Mouse (Mus musculus): ENCODE results near the gene Ada.
"Not testable (repeated sequence)": the region's sequence is repeated elsewhere in the genome, so short reads cannot be mapped to it uniquely, and the experiment has no call there.

Ada gene

DNA sequence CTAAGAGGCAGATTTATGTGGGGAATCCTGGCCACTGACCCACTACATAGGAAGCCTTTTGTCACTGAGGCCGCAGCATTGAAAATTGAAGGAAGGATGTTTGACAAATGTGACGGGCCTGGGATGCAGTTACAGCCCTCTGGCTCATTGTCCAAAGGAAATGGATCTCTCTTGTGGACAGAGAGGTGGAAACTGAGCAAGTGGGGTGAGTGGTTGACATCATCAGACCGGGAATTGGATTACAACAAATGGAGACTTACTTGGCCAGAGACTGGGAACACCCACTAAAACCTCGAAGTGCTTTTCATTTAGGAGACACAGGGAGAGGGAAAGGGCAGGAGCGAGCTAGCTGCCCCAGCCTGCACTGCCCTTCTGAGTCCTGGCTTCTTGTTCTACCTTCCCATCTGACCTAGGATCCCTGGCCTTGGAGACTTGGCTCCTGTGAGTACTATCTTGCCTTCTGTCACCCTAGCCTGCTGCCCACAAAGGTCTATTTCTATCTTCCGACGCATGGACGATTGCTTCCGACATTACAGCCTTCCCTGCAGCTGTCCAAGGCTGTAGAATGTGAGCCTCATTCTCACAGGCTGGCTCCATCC is 56.2 kb downstream of the Ada start:
- DNase-seq = peak in 1 of 2 experiments; percentile 37

DNA sequence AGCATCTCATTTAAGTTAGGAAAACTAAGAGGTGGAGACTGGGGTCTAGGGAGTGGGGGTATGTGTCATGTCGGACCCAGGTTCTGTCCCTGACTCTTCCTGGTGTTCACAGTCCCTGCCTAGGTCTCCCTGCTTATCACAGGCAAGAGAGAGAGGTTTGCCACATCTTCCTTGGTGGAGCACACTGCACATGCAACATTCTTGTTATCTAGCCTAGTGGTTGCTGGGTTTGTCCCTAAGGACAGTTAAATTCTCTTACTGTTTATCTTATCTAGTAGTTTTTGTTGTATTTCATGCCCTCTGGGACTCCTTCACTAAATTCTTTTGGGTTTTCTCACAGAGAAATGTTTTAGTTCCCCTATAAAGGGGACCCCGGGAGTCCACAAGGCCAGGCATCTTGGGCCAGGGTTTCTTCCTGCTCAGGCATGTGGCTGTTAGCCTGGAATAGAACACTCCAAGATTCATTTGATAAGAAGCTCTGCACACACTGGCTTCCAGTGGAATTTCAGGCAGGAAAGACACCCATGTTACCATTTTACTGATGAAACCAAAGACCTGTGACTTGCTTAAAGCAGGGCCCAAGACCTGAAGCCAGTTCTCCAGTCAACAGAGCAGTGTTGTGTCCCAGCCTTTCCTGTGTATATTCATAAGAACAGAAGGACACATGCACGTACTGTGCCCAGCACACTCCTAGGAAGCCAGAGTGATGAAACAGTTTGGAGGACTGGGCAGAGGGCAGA is 57.0 kb downstream of the Ada start:
- no peak for DNase-seq

DNA sequence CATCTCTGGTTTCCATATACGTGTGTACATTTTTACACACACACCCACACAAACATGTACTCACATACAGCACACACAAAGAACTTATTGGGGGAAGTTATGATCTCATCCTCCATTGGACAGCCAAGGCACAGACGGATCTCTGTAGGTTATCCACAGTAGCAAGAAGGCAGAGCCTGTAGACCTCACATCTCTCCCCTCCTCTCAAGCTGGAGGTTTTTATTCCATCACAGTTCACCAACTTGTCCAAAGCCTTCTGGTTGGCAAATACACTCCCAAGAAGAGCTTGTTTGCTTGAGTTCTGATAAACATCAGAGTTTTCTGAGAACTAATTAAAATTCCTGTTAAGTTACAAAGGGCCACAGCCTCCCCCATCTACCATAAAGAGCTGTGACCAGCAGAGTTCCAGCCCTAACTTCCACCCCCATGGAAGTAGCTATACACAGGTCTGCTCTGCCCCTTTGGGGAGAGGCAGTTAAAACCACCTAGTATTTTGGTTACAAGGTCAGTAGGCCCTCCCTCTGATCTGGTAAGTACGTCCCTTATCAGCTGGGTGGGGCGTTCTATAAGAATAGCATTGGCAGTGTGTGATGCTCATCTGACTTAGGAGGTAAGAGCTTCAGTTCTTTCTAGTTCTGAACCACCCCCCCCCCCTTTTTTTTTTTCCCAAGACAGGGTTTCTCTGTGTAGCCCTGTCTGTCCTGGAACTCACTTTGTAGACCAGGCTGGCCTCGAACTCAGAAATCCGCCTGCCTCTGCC is 58.0 kb downstream of the Ada start:
- DNase-seq = no peak

DNA sequence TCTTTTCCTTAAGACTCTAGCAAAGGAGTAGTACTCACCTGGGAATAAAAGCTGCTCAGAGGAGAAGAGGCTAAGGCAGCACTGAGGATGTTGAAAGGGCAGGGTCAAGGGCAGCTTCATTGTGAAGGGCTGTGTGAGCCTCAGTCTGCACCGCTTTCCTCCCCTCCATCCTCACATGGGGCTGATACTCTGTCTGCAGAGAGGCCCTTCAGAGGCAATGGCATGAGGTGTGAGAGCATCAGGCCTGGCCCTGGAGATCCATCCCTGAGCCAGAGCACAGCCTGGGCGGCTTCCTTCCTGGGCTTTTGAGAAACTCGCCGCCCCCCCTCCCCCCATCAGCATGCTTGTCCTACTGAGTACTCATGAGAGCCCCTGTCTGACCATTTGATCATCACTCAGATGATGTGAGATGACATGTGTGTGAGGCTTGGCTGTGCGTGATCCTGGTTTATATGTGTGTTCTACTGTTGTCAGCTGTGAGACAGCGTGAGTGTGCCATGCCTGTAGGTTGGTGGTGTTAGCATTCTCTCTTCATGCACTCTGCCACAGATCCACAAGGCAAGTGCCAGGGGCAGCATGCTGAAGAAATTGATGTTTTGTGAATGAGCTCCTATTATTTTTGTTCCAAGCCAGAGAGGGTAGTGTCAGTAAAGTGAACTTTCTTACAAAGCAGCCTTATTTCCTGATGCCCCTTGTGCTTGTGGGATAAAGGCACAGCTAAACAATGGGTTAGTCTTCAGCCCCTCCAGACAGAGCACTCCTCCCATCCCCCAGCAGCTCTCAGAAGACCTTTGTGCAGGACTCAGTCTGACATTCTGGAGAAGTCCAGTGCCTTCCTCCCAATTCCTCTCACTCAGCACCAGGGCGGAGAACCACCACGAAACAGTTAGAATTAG is 59.4 kb downstream of the Ada start:
- DNase-seq = no peak

DNA sequence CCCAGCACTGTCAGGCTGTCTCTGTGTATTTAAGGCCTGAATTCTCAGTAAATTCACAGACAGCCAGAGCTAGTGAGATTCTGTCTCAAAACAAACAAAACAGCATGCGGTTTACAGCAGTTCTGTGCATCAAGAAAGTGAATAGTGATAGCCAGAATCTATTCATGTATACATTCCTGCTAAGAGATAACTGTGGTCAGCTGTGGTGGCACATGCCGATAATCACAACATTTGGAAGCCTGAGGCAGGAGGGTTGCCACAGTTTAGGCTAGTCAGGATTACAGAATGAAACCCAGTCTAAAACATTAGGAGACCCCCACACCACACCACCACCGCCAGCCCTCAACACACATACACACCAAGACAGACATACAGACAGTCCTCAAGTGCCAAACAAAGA is 60.3 kb downstream of the Ada start:
- DNase-seq = no peak

DNA sequence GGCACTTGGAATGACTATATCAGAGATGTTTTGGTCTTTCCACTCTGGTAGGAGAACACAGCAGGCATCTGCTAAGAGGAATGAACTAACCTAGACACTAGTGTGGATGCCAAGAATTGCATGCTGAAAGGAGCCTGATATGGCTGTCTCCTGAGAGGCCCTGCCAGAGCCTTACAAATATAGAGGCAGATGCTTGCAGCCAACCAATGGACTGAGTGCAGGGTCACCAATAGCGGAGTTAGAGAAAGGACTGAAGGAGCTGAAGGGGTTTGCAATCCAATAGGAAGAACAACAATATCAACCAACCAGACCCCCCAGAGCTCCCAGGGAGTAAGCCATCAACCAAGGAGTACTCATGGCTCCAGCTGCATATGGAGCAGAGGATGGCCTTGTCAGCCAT is 61.7 kb downstream of the Ada start:
- DNase-seq = not testable (repeated sequence)

DNA sequence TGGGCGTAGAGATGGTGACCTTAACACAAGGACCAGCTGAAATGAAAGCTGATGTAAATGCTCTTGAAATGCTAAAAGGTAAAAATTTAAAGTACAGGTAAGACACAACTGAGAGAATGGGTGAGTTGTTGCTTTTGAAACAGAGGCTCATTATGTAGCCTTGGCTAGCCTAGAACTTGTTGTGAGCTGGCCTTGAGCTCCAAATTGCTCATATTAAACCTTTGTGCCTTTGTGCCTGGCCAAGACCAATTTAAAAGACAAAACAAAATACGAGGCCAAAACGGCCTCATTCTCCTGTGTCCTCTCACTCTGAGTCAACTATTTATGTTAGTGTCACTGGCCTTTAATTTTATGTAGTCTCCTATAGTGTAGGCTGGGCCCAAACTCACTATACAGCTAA is 63.2 kb downstream of the Ada start:
- no peak for DNase-seq

DNA sequence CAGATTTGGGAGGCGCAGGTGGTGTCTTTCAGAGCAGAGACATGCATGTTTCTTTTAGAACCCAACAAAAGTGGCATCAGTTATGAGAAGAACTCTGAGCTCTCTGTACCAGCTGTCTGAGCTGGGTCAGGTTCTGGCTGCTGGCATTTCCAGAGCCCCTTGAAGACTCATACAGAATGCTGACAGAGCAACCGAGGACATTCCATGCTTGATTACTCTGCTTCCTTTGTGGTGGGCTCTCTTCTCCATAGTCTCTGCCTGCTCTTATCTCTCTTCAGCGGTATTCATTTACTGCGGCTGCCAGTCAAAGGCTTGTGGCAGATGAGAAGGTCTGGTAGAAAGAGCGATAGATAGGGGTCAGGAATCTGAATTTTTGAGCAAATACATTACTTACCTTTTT is 63.8 kb downstream of the Ada start:
- no peak for DNase-seq

DNA sequence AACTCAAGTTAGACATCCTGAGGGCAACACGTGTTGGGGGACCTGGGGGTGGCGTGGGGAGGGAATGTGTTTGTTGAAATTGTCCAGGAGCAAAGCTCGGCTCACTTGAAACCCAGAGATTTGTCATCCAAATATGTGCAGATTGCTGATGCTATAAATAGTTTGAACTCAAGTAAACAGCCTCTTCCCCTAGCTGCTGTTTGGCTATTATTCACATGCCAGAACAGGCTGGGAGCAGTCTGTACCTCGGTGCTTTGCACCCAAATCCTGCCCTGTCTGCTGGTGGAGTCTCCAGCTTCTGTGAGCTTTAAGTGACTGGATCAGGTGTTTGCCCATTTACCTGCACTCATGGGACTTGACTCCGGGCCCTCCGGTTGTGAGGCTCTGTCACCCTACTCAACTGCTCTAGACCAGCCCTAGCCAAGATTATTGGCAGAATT is 64.3 kb downstream of the Ada start:
- peak; percentile 67 to 77 for DNase-seq

DNA sequence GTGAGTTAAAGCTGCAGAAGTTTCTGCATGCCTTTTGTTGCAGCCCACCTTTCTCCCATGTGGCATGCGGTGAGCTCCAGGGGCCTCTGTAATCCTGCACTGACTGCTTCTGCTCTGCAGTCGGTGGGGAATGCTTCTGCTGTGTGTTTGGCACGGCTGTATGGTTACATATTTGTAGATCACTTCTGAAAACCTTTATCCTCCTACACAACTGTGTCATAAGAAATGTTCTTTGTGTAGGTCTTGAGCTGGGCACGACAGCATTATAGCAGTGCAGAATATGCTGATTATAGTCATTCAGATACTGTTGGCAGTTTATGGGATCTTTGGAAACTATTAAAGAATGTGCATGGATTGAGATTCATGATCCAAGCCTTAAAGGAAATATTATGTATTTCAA is 64.8 kb downstream of the Ada start:
- no peak for DNase-seq

DNA sequence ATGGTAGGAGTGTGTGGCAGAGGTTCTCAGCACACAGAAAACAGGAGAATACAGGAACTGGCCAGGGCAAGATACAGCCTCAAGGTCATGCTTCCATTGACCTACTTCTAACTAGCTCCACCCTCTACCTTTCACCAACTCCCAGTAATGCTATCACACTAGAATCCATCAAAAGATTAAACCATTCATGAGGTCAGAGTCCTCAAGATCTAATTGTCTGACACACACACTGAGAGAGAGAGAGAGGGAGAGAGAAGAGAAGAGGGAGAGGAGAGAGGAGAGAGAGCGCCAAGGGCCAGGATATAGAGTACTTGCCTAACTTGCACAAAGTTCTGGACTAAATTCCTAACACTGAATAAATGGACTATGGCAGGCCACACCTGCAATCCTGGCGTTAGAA is 67.7 kb downstream of the Ada start:
- DNase-seq = no peak

DNA sequence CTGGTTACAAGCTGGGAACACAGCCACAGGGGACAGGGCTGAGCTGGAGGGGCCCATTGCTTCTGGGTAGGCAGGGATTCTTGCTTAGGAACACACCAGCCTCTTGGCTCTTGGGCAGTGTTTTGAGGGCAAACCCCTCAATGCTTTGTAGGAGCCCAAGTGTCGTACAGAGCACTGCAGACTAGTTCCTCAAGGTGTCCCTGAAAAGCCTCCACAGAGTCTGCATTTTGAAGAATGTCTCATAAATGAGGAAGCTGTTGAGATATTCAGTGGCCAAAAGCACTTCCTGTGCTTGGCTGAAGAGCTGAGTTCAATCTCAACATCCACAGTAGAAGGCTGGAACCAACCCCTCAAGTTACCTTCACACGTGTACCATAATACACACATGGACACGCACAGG is 73.3 kb downstream of the Ada start:
- DNase-seq = no peak

Data from cerebellum, postnatal 25 days (tissue).